Mouse (Mus musculus) layer of hippocampus, adult 9-11 months (tissue): ENCODE measurements around the gene Gimap4.
A peak's percentile ranks its signal among the peaks of the same experiment; 100 is the strongest.

Source experiments
- DNase-seq: peaks from one replicate; pipeline ENCODE4 v3.0.0; 2022

The Gimap4 gene

GRCm38 (mm10) chr6:48684319-48684718 lies at the start of gene Gimap4:
Gene Gimap4, plus strand, starts transcription at chr6:48684549.
- DNase-seq = no peak

- DNase-seq = no peak
Observed at GRCm38 (mm10) chr6:48635105-48635504, 49.2 kb upstream of the Gimap4 start.

GRCm38 (mm10) chr6:48636515-48636914 lies 47.8 kb upstream of the Gimap4 start:
- DNase-seq = no peak

DNA sequence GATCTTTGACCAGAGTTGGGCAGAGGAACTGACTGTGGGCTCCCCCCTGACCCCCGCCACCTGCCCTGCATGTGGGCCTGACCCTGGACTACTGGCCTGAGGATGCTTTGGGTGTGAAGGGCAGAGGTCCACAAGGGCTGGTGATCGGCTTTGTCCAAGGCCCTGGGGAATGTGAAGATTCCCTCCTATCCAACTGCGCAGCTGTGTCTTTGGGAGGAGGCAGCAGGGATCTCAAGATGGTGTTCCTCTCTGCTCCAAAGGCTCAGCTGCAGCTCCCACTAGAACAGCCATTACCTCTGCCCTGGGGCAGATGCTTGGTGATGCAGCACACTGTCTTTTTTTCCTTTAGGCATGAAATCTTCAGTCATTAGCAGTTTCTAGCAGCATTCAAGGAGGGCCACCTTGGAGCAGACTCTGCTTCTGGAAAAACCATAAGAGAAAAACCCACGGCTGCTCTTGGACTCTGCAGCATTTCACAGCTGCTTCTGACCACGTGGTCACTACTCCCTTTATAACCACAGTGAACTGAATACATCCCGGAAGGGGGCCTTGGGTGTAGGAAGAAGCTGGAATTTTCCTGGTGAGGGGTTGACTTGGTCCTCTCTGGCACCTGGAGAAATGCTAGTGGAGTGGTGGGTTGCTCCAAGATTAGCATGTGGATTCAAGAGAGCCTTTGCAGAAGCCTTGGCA lies 46.4 kb upstream of the Gimap4 start:
- DNase-seq = no peak

- no peak for DNase-seq
Observed at GRCm38 (mm10) chr6:48638553-48638952, 45.8 kb upstream of the Gimap4 start.

GRCm38 (mm10) chr6:48641391-48641790 lies 43.0 kb upstream of the Gimap4 start:
- DNase-seq = no peak

DNA sequence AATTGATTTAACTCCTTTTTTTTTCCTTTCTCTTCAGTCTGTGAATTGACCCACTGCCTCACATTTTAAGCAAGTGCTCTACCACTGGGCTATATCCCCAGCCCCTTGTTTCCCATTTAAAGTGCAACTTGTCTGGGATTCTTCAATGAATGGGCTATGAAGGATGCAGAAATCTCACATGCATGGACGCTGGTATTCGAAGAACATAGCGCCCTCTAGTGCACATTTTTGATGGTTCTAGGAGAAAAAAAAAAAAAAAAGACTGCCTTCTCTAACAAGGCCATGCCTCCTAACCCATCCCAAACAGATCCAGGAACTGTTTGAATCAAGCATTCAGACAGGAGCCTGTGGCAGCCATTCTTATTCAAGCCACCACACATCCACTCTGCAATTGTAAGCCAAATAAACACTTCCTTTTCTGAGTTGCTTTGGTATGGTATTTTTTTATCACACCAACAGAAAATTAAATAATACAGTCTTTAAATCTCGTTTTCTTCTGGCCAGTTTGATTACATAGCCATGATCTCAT lies 41.5 kb upstream of the Gimap4 start:
- no peak for DNase-seq

GRCm38 (mm10) chr6:48645660-48646308 lies 38.6 kb upstream of the Gimap4 start:
- DNase-seq = peak; percentile 58

GRCm38 (mm10) chr6:48646309-48646690 lies 38.0 kb upstream of the Gimap4 start:
- DNase-seq = no peak

GRCm38 (mm10) chr6:48646995-48647394 lies 37.4 kb upstream of the Gimap4 start, which contains the start of gene Gimap8:
Gene Gimap8, plus strand, starts transcription at chr6:48647234.
- DNase-seq = no peak

DNA sequence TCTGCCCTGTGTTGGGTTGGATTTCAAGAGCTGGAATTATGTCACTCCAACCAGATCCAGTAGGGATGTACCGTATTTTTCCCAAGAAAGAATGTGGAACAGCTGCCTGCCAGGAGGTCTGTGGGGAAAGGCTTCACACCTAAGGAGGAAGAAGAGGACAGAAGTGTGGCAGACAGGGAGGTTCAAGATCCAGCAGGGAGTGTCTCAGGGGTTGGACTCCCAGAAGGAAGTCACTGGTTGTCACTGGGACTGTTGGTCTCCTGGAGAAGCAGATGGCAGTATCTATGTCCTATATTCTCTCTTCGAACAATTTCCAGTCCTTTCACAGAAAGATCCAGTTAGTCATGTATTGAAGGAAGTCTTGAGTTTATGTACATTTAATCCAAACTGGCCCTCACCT lies 36.7 kb upstream of the Gimap4 start:
- no peak for DNase-seq

GRCm38 (mm10) chr6:48648779-48649178 lies 35.6 kb upstream of the Gimap4 start:
- DNase-seq = no peak

GRCm38 (mm10) chr6:48650041-48650440 lies 34.3 kb upstream of the Gimap4 start:
- no peak for DNase-seq

DNA sequence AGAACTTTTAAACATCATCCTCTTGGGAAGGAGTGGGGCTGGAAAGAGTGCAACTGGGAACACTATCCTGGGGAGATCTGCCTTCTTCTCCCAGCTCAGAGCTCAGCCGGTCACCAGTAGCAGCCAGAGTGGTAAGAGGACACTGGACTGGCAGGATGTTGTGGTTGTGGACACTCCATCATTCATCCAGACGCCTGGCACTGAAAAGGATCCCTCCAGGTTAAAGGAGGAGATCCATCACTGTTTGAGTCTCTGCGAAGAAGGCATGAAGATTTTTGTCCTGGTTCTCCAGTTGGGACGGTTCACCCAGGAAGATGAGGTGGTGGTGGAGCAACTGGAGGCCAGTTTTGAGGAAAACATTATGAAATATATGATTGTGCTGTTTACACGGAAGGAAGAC lies 25.6 kb upstream of the Gimap4 start:
- no peak for DNase-seq

GRCm38 (mm10) chr6:48664750-48665149 lies 19.6 kb upstream of the Gimap4 start:
- DNase-seq = no peak

GRCm38 (mm10) chr6:48665471-48665870 lies 18.9 kb upstream of the Gimap4 start:
- no peak for DNase-seq

- DNase-seq = no peak
Observed at GRCm38 (mm10) chr6:48666159-48666586, 18.2 kb upstream of the Gimap4 start.

GRCm38 (mm10) chr6:48668022-48668421 lies 16.3 kb upstream of the Gimap4 start:
- no peak for DNase-seq

DNA sequence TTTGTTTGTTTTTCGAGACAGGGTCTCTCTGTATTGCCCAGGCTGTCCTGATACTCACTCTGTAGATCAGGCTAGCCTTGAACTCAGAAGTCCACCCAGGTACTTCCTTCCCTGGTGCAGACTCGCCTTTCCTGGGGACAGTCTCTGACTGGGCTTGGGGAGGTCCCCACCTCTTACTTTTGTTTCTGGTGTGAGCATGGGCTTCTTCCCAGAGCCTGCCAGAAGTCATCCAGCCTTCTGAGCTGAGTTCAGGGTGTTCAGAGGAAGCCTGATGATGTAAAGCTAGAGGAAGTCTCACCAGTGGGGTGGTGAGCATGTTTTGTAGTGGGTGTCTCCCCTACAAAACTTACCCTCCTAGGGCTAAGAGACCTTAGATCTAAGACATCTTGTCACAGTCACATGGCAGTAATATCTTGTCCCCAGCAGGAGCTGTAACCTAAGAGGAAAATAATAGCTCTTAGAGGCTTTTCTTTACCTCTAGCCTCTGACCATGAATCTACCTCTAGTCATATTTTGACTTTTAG lies 14.8 kb upstream of the Gimap4 start:
- no peak for DNase-seq

GRCm38 (mm10) chr6:48674291-48675058 lies 9.9 kb upstream of the Gimap4 start:
- no peak for DNase-seq

DNA sequence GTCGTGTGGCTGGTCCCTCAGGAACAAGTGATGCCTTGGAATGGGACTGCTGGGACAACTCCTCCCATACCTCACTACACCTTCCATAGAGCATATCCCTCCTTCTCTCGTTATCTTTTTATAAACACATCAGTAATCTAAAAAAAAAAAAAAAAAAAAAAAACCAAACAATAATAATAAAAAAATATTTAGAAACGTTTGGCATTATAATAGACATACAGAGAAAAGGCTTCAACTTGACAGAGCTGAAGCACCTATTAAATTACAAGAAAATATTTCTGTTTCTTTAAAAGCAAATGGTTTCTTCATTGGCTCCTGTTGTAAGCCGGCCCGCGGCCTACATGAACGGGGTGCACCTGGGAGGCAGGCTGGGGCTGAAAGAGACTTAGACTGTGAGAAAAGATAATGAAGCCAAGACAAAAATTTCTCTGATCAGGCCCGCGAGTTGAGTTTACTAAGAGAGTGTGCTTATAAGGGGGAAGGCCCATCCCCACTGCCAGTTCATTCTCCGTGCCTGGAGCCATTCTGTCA lies 8.9 kb upstream of the Gimap4 start:
- DNase-seq = no peak

DNA sequence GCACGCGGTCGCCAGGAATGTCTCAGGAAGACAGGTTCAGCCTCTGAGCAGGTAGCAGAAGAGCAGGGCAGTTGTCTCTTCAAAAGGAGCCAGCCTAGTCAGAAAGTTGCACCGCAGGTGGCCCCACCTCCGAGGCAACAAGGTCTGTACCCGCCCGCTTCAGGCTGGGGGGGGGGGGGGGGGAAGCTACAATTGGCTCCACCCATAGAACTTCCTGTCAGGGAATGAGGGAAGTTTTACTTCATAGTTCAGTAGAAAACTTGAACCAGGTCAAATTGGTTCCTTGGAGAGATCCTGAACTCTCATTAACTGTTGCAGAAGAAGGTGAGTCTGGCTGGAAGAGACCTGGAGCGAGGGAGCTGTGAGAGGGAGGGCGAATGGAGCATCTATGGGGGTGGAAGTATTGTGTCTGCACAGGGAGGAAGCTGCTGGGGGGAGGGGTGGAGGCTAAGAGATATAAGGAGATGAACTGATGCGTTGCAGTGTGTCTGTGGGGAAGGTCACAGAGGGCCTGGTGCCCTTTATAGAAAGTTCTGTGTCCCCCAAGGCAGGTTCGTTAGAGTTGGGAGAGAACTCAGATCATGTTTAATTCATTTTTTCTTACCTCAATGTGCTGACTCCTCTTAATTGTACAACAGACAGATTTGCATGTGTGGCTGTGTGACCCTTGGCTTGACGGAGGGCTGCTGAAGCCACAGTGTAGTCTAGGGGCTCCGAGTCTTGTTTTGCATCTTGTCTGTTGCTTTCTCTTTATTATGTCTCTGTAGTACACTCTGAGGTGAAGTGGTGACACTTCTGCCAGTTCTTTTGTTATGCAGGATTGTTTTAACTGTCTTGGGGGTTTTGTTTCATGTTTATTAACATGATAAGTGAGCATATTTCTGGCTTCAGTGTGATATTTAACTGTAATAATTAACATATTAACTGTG lies 8.2 kb upstream of the Gimap4 start, which contains the start of gene Gimap9:
TSS of gene Gimap9 (plus strand) at position 199 of the 929 bp plus-strand sequence.
- no peak for DNase-seq
